Mouse (Mus musculus): ENCODE results near the gene Twist1.

DNA sequence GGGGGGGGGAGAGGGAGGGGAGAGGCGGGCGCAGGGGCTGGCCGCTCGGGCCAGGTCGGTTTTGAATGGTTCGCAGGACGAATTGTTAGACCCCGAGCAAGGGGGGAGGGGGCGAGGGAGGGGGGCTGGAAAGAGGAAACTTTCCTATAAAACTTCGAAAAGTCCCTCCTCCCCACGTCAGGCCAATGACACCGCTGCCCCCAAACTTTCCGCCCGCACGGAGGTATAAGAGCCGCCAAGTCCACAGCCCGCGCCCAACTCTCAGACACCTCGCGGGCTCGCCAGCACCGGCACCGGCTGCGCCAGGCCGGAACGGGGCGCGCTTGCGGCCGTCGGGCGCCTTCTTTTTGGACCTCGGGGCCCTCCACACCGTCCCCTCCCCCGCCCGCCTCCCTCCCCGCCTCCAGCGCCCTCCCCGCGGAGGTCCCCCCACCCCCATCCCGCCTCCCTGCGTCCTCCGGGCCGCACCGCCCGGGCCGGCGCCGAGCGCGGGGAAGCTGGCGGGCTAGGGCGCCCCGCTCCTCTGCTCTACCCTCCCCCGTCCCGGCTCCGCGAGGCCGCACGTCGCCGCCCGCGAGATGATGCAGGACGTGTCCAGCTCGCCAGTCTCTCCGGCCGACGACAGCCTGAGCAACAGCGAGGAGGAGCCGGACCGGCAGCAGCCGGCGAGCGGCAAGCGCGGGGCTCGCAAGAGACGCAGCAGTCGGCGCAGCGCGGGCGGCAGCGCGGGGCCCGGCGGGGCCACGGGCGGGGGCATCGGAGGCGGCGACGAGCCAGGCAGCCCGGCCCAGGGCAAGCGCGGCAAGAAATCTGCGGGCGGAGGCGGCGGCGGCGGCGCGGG lies at the start of gene Twist1:
- TF ChIP-seq POLR2A (IDR thresholded peaks at IDR 0.05; ENCODE audit: low read depth, low read length): no peak
- TF ChIP-seq CTCF (IDR thresholded peaks at IDR 0.05; ENCODE audit: extremely low read depth, insufficient read depth, insufficient read length, insufficient replicate concordance): no peak

Measured in spleen, adult 2 months (tissue).